Mouse (Mus musculus) layer of hippocampus, postnatal 14 days (tissue): ENCODE measurements around the gene Dtd2. TPM values are rescaled to one million over a fixed set of nuclear protein-coding genes. Genes with fewer than 3 reads are reported as not detected.

Source experiments
- total RNA-seq, 2 experiments: library from RNA; stranded (reverse); gene quantifications; 2 replicates each; pipeline ENCODE4 v1.2.3; 2021

Gene Dtd2
- total RNA-seq, 2 experiments from 2014 or later, result 11.5 to 11.9 TPM

Other genes starting within 250 kb of the Dtd2 start
- 10 to 100 TPM; 81.7 to 85.4 TPM for gene Hectd1, start 177.0 kb downstream of the Dtd2 start, total RNA-seq
- gene Heatr5a, start 35.2 kb downstream of the Dtd2 start, total RNA-seq, result 1 to 10 TPM; 7.6 to 9.1 TPM
- not detected for gene Gpr33, start 21.6 kb upstream of the Dtd2 start, total RNA-seq
- 1 to 10 TPM; 5.1 to 5.4 TPM for gene Nubpl, start 91.2 kb upstream of the Dtd2 start, total RNA-seq